ENCODE assay signal across 23 mouse cellular contexts in genomic region chr11:16623694-16624093, GRCm38 (mm10).
DNase-seq lines count a peak whose midpoint lies in the region; ATAC-seq and TF ChIP-seq lines count a peak whose summit lies in the region.
"Had no signal": no experiment of that assay in that cellular context is flagged by ENCODE, and none has a peak within 500 bp of the region (broad histone marks: within the 10 kb centered on the region; RNA-seq: fewer than 3 reads in every experiment).

No protein-coding gene starts in this region.

- H3K4me1 ChIP-seq in liver, adult 2 months (ENCODE audit: control insufficient read depth, insufficient read depth, low read length) = no peaks in the 10 kb centered on the region
- H3K4me1 ChIP-seq in liver, embryonic 12.5 days = no peaks in the 10 kb centered on the region
- H3K4me1 ChIP-seq: embryonic facial prominence, embryonic 15.5 days; heart, embryonic 15.5 days; hindbrain, embryonic 13.5 days had no signal

- TF ChIP-seq POLR2A in liver, adult 2 months (IDR thresholded peaks at IDR 0.05; ENCODE audit: extremely low read depth, insufficient read depth, low read length) = no peak

- no peaks in the 10 kb centered on the region for H3K79me2 ChIP-seq in liver, adult 2 months (ENCODE audit: control insufficient read depth, insufficient read depth, low read length)

- H3K4me2 ChIP-seq in liver, embryonic 12.5 days = no peak overlapping the region
- H3K4me2 ChIP-seq: embryonic facial prominence, embryonic 15.5 days; forebrain, embryonic 15.5 days; heart, embryonic 11.5 days; heart, embryonic 15.5 days; hindbrain, embryonic 13.5 days had no signal

- DNase-seq in liver, adult 2 months (ENCODE audit: extremely low read depth, low read depth, low spot score) = peak; percentile 20
- peak; percentile 10 for DNase-seq in A20 (ENCODE audit: low read depth, low spot score)
- DNase-seq in Patski (ENCODE audit: low read depth, low spot score) = no peak
- DNase-seq in splenic B cell, adult 2 months (ENCODE audit: low read depth, low spot score) = peak; percentile 6
- no peak for DNase-seq in right cerebral cortex, adult 18-20 months
- DNase-seq: adrenal gland, adult 2 months; adrenal gland, postnatal 25 days; B cell, adult 2 months; cerebellum, adult 2 months; cerebellum, postnatal 10 days; embryo, embryonic 11 days; gastrocnemius, postnatal 36 days; heart, adult 18-20 months; heart, postnatal 14 days had no signal

- 45% methylated on average over 2 of the region's 2 CpGs for WGBS in liver, adult 2 months
- WGBS in liver, embryonic 12.5 days (ENCODE audit: insufficient replicate concordance) = 35% methylated on average over 2 of the region's 2 CpGs

- ATAC-seq in liver, embryonic 12.5 days = no peak
- ATAC-seq in Patski = no peak
- ATAC-seq in erythroblast, adult 5-6 weeks (replicated peaks; ENCODE audit: low FRiP score, poor library complexity, severe bottlenecking) = no peak
- ATAC-seq: CD4-positive, CD25-positive, alpha-beta regulatory T cell, adult 4 months; forebrain, embryonic 15.5 days; hindbrain, postnatal 0 days had no signal

- no peaks in the 10 kb centered on the region for H3K36me3 ChIP-seq in liver, adult 2 months (ENCODE audit: control insufficient read depth, insufficient read depth, low read length)
- H3K36me3 ChIP-seq in liver, embryonic 12.5 days = no peaks in the 10 kb centered on the region
- H3K36me3 ChIP-seq in splenic B cell, adult 2 months (ENCODE audit: control insufficient read depth, insufficient read depth, low read length, poor library complexity, severe bottlenecking) = no peaks in the 10 kb centered on the region
- H3K36me3 ChIP-seq: embryonic facial prominence, embryonic 15.5 days; forebrain, embryonic 15.5 days; heart, embryonic 15.5 days; hindbrain, embryonic 13.5 days had no signal

- H3K9me3 ChIP-seq in liver, embryonic 12.5 days (replicated peaks) = no peaks in the 10 kb centered on the region
- H3K9me3 ChIP-seq: embryonic facial prominence, embryonic 15.5 days; forebrain, embryonic 15.5 days; heart, embryonic 15.5 days; hindbrain, embryonic 13.5 days had no signal

- POLR2A ChIA-PET in Patski (lab: Charles Lee) = interaction anchor here (1.0 kb wide), 1 partner anchor 31 kb away, joined by 3 read pairs; no protein-coding TSS in a partner anchor

- H3K4me3 ChIP-seq in liver, adult 2 months (ENCODE audit: insufficient read depth, low read depth, low read length) = no peak overlapping the region
- no peak overlapping the region for H3K4me3 ChIP-seq in liver, embryonic 12.5 days
- H3K4me3 ChIP-seq: embryonic facial prominence, embryonic 15.5 days; forebrain, embryonic 15.5 days; heart, embryonic 15.5 days; hindbrain, embryonic 13.5 days had no signal

- in situ Hi-C loops in Patski (cut with MboI; ENCODE audit: low pct_unique_long_range_greater_than_20kb) = no loop called here

- no peaks in the 10 kb centered on the region for H3K27me3 ChIP-seq in liver, adult 2 months (ENCODE audit: control insufficient read depth, insufficient read depth, low read length)
- H3K27me3 ChIP-seq in liver, embryonic 12.5 days (replicated peaks) = no peaks in the 10 kb centered on the region
- no peaks in the 10 kb centered on the region for H3K27me3 ChIP-seq in Patski
- H3K27me3 ChIP-seq in splenic B cell, adult 2 months (ENCODE audit: control insufficient read depth, insufficient read depth, low read length, poor library complexity, severe bottlenecking) = no peaks in the 10 kb centered on the region
- H3K27me3 ChIP-seq: embryonic facial prominence, embryonic 15.5 days; forebrain, embryonic 15.5 days; heart, embryonic 15.5 days; hindbrain, embryonic 13.5 days had no signal

- H3K27ac ChIP-seq in liver, adult 2 months (replicated peaks; ENCODE audit: insufficient read depth, low read depth, low read length) = no peak overlapping the region
- no peak overlapping the region for H3K27ac ChIP-seq in liver, embryonic 12.5 days
- H3K27ac ChIP-seq: embryonic facial prominence, embryonic 15.5 days; forebrain, embryonic 15.5 days; heart, embryonic 15.5 days; hindbrain, embryonic 13.5 days; hindbrain, postnatal 0 days had no signal

- no peak for TF ChIP-seq CTCF in liver, adult 2 months (IDR thresholded peaks at IDR 0.05; ENCODE audit: low read depth, low read length)
- TF ChIP-seq CTCF in Patski (IDR thresholded peaks at IDR 0.05) = peak; percentile 30

- H3K9ac ChIP-seq in liver, adult 2 months (ENCODE audit: low read depth, low read length) = no peak overlapping the region
- H3K9ac ChIP-seq in liver, embryonic 12.5 days = no peak overlapping the region
- H3K9ac ChIP-seq: embryonic facial prominence, embryonic 15.5 days; forebrain, embryonic 15.5 days; heart, embryonic 15.5 days; hindbrain, embryonic 13.5 days had no signal

- CTCF ChIA-PET in Patski (lab: Charles Lee) = interaction anchor here (1.0 kb wide), 1 partner anchor 41 kb away, joined by 3 read pairs; no protein-coding TSS in a partner anchor

Comparison
In these comparisons a context has a peak if more than half of its experiments do, and no peak if none do; other contexts are left out.
1. DNase-seq: peak in liver, adult 2 months (single experiment), A20 (single experiment) and splenic B cell, adult 2 months (single experiment); none in Patski (single experiment) and right cerebral cortex, adult 18-20 months (single experiment).